ENCODE assay signal across 8 mouse cellular contexts in the genomic region with DNA sequence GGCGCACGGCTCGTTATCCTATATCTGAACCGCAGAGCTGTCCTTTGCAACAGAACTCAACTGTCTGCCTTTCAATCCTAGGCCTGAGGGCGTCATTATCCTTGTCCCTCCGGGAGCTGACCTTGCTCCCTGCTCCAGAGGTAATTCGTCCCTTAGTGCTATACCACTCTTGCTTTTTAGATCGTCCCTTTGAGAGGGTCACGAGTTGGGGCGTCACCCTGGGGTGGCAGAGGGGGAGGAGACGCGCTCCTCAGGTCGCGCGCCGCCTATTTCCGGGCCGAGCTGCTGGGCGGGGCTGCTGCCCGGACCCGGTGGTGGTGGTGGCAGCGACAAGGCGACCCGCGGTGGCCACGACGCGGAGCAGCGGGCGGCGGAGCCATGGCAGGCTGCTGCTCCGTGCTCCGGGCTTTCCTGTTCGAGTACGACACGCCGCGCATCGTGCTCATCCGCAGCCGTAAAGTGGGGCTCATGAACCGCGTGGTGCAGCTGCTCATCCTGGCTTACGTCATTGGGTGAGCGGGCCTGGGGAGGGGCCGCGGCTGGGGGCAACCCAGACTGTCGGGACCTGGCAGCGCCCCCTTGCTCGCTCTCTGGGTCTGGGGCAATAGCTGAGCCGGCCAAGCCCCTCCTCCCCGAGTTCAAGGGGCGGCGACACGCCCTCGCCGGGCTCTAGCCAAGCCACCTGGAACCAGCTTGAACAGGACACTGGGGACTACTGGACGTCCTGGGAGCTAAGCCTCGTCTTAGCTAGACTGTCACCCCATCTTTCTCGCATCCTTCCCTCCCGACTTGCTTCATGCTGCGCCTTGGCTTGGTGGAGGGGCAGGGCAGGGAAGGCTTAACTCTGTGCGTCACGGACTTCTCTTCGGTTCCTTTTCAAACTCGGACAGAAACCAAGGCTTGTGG. TPM values are rescaled to one million over a fixed set of nuclear protein-coding genes. Genes with fewer than 3 reads are reported as not detected.
DNase-seq lines count a peak whose midpoint lies in the region; ATAC-seq lines count a peak whose summit lies in the region.

A gene (plus strand): TSS at position 269 of the 906 bp plus-strand sequence.

- peak; percentile 78 for ATAC-seq in hindbrain, embryonic 11.5 days (ENCODE audit: low FRiP score)

- peak within 1 kb of the TSS; percentile 92 for H3K4me2 ChIP-seq in hindbrain, embryonic 11.5 days (replicated peaks; ENCODE audit: low read depth, low read length)

- H3K4me1 ChIP-seq in hindbrain, embryonic 11.5 days (replicated peaks; ENCODE audit: control insufficient read depth, insufficient read depth, low read length), result no peaks in the 10 kb centered on the region; the same call in 1 of the 2 replicates

- peak; percentile 69 for DNase-seq in MN1 (ENCODE audit: low spot score)
- DNase-seq in cerebellum, adult 9-10 months, result peak; percentile 85
- DNase-seq in frontal cortex, adult 2 months (ENCODE audit: extremely low spot score in 1 of 2, low spot score in 1 of 2), result peak; percentile 80 to 86
- peak; percentile 82 for DNase-seq in hindbrain, embryonic 11.5 days (ENCODE audit: low spot score)
- peak; percentile 85 to 89 for DNase-seq in layer of hippocampus, postnatal 14 days (ENCODE audit: low spot score in 2 of 2)
- DNase-seq in lung, postnatal 14 days, result peak; percentile 82
- DNase-seq in retina, adult 2 months (ENCODE audit: low read depth, low spot score), result peak; percentile 61
- DNase-seq in thymus, postnatal 36 days, result peak; percentile 85 to 91

- 2% methylated on average over 58 of the region's 66 CpGs for WGBS in hindbrain, embryonic 11.5 days

- H3K9ac ChIP-seq in hindbrain, embryonic 11.5 days (ENCODE audit: low read depth, low read length), result peak within 1 kb of the TSS; percentile 74

- no peaks in the 10 kb centered on the region for H3K36me3 ChIP-seq in hindbrain, embryonic 11.5 days (ENCODE audit: control insufficient read depth, insufficient read depth, low read length)

- H3K27ac ChIP-seq in hindbrain, embryonic 11.5 days (ENCODE audit: low read depth, low read length), result no peak within 1 kb of the TSS

- H3K27me3 ChIP-seq in hindbrain, embryonic 11.5 days (ENCODE audit: control insufficient read depth, insufficient read depth, low read length), result no peaks in the 10 kb centered on the region

- peak within 1 kb of the TSS; percentile 59 for H3K4me3 ChIP-seq in hindbrain, embryonic 11.5 days (ENCODE audit: low read depth, low read length)

- no peaks in the 10 kb centered on the region for H3K9me3 ChIP-seq in hindbrain, embryonic 11.5 days (ENCODE audit: control insufficient read depth, low read length)

RNA-seq across cellular contexts. Expression of the gene that starts here (rescaled TPM):
- 21.3 and 21.5 TPM in 2 replicates for polyA plus RNA-seq in frontal cortex, adult 2 months (2012; rRNA removed)
- 10.8 and 12.4 TPM in 2 replicates for polyA plus RNA-seq in hindbrain, embryonic 11.5 days (2014; fragmentation: Nextera tagmentation; extraction: Ambion mirVana)
- 10 to 100 TPM; 11.0 to 11.4 TPM for total RNA-seq in layer of hippocampus, postnatal 14 days (2021)
